Mouse (Mus musculus) MEL (cell line): ENCODE results near the gene Ywhae. TPM values are rescaled to one million over a fixed set of nuclear protein-coding genes. Genes with fewer than 3 reads are reported as not detected.
A peak's percentile ranks its signal among the peaks of the same experiment; 100 is the strongest.
"Not testable (repeated sequence)": the region's sequence is repeated elsewhere in the genome, so short reads cannot be mapped to it uniquely, and the experiment has no call there.

Experiments used
- DNase-seq: peaks from one replicate; pipeline ENCODE4 v3.0.0; 2011; ENCODE audit warnings: low read depth, low spot score
- H3K27ac ChIP-seq: 2 replicates; pipeline ENCODE4 v1.5.1; 2012; ENCODE audit warnings: low read depth, mild to moderate bottlenecking, control low read depth, low read length, moderate library complexity; ENCODE audit not compliant: control insufficient read depth
- H3K27me3 ChIP-seq, 2 experiments: fragments of 150-350 bp in 1 of 2; sonication (generic) in 1 of 2; 2 replicates each; pipeline ENCODE4 v1.6.1; 2012; ENCODE audit warnings: low read length in 2 of 2, mild to moderate bottlenecking in 2 of 2, improper control_type of control experiment in 1 of 2, moderate library complexity in 1 of 2; ENCODE audit not compliant: insufficient read depth in 2 of 2, control insufficient read depth in 1 of 2
- H3K36me3 ChIP-seq, 2 experiments: 2 replicates each; pipeline ENCODE4 v1.6.1; 2012 to 2014; ENCODE audit warnings: low read length in 2 of 2, improper control_type of control experiment in 1 of 2, inconsistent platforms in 1 of 2, mild to moderate bottlenecking in 1 of 2; ENCODE audit not compliant: insufficient read depth in 2 of 2, control insufficient read depth in 1 of 2
- H3K4me1 ChIP-seq, 2 experiments: fragments of 150-350 bp in 1 of 2; sonication (generic) in 1 of 2; 2 replicates each; pipeline ENCODE4 v1.6.1; 2012; ENCODE audit warnings: low read length in 2 of 2, improper control_type of control experiment in 1 of 2, mild to moderate bottlenecking in 1 of 2; ENCODE audit not compliant: insufficient read depth in 2 of 2, control insufficient read depth in 1 of 2
- H3K4me3 ChIP-seq, 2 experiments: fragments of 150-350 bp in 1 of 2; sonication (generic) in 1 of 2; 2 replicates each; pipeline ENCODE4 v1.5.1; 2012; ENCODE audit warnings: low read depth in 2 of 2, low read length in 2 of 2, mild to moderate bottlenecking in 2 of 2, moderate library complexity in 2 of 2, control low read depth in 1 of 2, improper control_type of control experiment in 1 of 2; ENCODE audit not compliant: control insufficient read depth in 1 of 2, insufficient read depth in 1 of 2
- H3K79me2 ChIP-seq: 2 replicates; pipeline ENCODE4 v1.6.1; 2012; ENCODE audit warnings: mild to moderate bottlenecking, low read length, moderate library complexity; ENCODE audit not compliant: control insufficient read depth, poor library complexity, insufficient read depth
- H3K9ac ChIP-seq: 2 replicates; pipeline ENCODE4 v1.6.1; 2012; ENCODE audit warnings: low read depth, mild to moderate bottlenecking, control low read depth, low read length, moderate library complexity; ENCODE audit not compliant: control insufficient read depth, poor library complexity, severe bottlenecking
- H3K9me3 ChIP-seq: fragments of 150-350 bp; sonication (generic); replicated peaks from 2 replicates; pipeline ENCODE4 v1.6.1; 2012; ENCODE audit warnings: mild to moderate bottlenecking, low read length, improper control_type of control experiment, moderate library complexity; ENCODE audit not compliant: insufficient read depth
- BHLHE40 ChIP-seq: IDR thresholded peaks from 2 replicates; pipeline ENCODE4 v1.6.1; 2012; ENCODE audit warnings: low read depth, mild to moderate bottlenecking, inconsistent platforms, low read length, improper control_type of control experiment, borderline replicate concordance
- CHD2 ChIP-seq: IDR thresholded peaks from 2 replicates; pipeline ENCODE4 v1.6.1; 2011; ENCODE audit warnings: low read length, improper control_type of control experiment
- CTCF ChIP-seq, 3 experiments: IDR thresholded peaks in 2 of 3; conservative IDR thresholded peaks in 1 of 3; 2 replicates each; pipeline ENCODE4 v1.5.1; 2011 to 2012; ENCODE audit warnings: low read length in 3 of 3, low read depth in 2 of 3, mild to moderate bottlenecking in 2 of 3, improper control_type of control experiment in 1 of 3, inconsistent platforms in 1 of 3, mixed read lengths in 1 of 3, moderate library complexity in 1 of 3; ENCODE audit not compliant: control insufficient read depth in 1 of 3, insufficient read depth in 1 of 3, poor library complexity in 1 of 3, severe bottlenecking in 1 of 3
- ELF1 ChIP-seq: IDR thresholded peaks from 2 replicates; pipeline ENCODE4 v1.6.1; 2014; ENCODE audit warnings: low read depth, mild to moderate bottlenecking, inconsistent platforms, low read length, improper control_type of control experiment, moderate library complexity
- EP300 ChIP-seq, 2 experiments: IDR thresholded peaks; 2 replicates each; pipeline ENCODE4 v1.6.1; 2011; ENCODE audit warnings: improper control_type of control experiment in 2 of 2, low read length in 2 of 2, low read depth in 1 of 2, mild to moderate bottlenecking in 1 of 2
- GABPA ChIP-seq: IDR thresholded peaks from 2 replicates; pipeline ENCODE4 v1.6.1; 2012; ENCODE audit warnings: low read depth, mild to moderate bottlenecking, inconsistent platforms, low read length, improper control_type of control experiment, moderate library complexity
- KAT2A ChIP-seq: conservative IDR thresholded peaks from 2 replicates; pipeline ENCODE4 v1.6.1; 2012; ENCODE audit warnings: low read depth, low read length, improper control_type of control experiment, inconsistent platforms
- MAFK ChIP-seq: IDR thresholded peaks from 2 replicates; pipeline ENCODE4 v1.6.1; 2011; ENCODE audit warnings: low read depth, mild to moderate bottlenecking, low read length, improper control_type of control experiment, borderline replicate concordance
- MAZ ChIP-seq: IDR thresholded peaks from 2 replicates; pipeline ENCODE4 v1.6.1; 2012; ENCODE audit warnings: low read depth, mild to moderate bottlenecking, inconsistent platforms, low read length, improper control_type of control experiment
- MYC ChIP-seq: IDR thresholded peaks from 2 replicates; pipeline ENCODE4 v1.6.1; 2011; ENCODE audit warnings: low read depth, mild to moderate bottlenecking, low read length, improper control_type of control experiment, moderate library complexity
- POLR2A ChIP-seq, 2 experiments: IDR thresholded peaks; 2 replicates each; pipeline ENCODE4 v1.6.1; 2011 to 2012; ENCODE audit warnings: low read length in 2 of 2, mild to moderate bottlenecking in 2 of 2, control low read depth in 1 of 2, improper control_type of control experiment in 1 of 2, low read depth in 1 of 2, moderate library complexity in 1 of 2; ENCODE audit not compliant: control insufficient read depth in 1 of 2, insufficient read depth in 1 of 2, poor library complexity in 1 of 2
- RAD21 ChIP-seq: IDR thresholded peaks from 2 replicates; pipeline ENCODE4 v1.6.1; 2011; ENCODE audit warnings: mild to moderate bottlenecking, low read depth, low read length, improper control_type of control experiment
- SIN3A ChIP-seq: IDR thresholded peaks from 2 replicates; pipeline ENCODE4 v1.6.1; 2012; ENCODE audit warnings: low read length, improper control_type of control experiment, inconsistent platforms
- SMC3 ChIP-seq: IDR thresholded peaks from 2 replicates; pipeline ENCODE4 v1.6.1; 2011; ENCODE audit warnings: low read depth, low read length, improper control_type of control experiment
- USF1 ChIP-seq: IDR thresholded peaks from 2 replicates; pipeline ENCODE4 v1.6.1; 2014; ENCODE audit warnings: low read depth, mild to moderate bottlenecking, inconsistent platforms, low read length, improper control_type of control experiment, moderate library complexity
- ZC3H11A ChIP-seq: IDR thresholded peaks from 2 replicates; pipeline ENCODE4 v1.6.1; 2012; ENCODE audit warnings: low read depth, mild to moderate bottlenecking, inconsistent platforms, low read length, improper control_type of control experiment
- ZMIZ1 ChIP-seq: IDR thresholded peaks from 2 replicates; pipeline ENCODE4 v1.6.1; 2012; ENCODE audit warnings: low read depth, mild to moderate bottlenecking, inconsistent platforms, low read length, improper control_type of control experiment, moderate library complexity
- ZNF384 ChIP-seq: IDR thresholded peaks from 2 replicates; pipeline ENCODE4 v1.6.1; 2012; ENCODE audit warnings: low read depth, mild to moderate bottlenecking, inconsistent platforms, low read length, improper control_type of control experiment
- polyA plus RNA-seq, 2 experiments: library from polyadenylated mRNA; stranded (reverse) in 1 of 2; unstranded in 1 of 2; fragments of >175 nt in 1 of 2; fragments of >200 nt in 1 of 2; gene quantifications; 2 replicates each; pipeline versions ENCODE4 v1.2.1 to v1.2.4; 2012; ENCODE audit warnings: low replicate concordance in 2 of 2, low read depth in 1 of 2; ENCODE audit not compliant: insufficient read length in 2 of 2, insufficient read depth in 1 of 2, missing spikeins in 1 of 2
- total RNA-seq: library from RNA; depleted of rRNA; stranded (reverse); fragments of 300-350 nt; gene quantifications from 2 replicates; pipeline ENCODE4 v1.2.3, GENCODE M21; 2012

Ywhae gene
- total and polyA plus RNA-seq, 3 experiments: 303 to 855 (median 755) TPM

GRCm38 (mm10) chr11:75693570-75693969, 39.1 kb upstream of the Ywhae start:
- Histone ChIP-seq H3K4me3 (no peak overlapping the region), H3K9ac (no peak overlapping the region), H3K27me3 (no peaks in the 10 kb centered on the region), H3K4me1 (no peaks in the 10 kb centered on the region), H3K9me3 (no peaks in the 10 kb centered on the region), H3K36me3 (peaks cover 0 to 66% of the 10 kb centered on the region in 2 experiments; a peak in 3 of 4 replicates), H3K27ac (no peak overlapping the region), H3K79me2 (peaks cover 23% of the 10 kb centered on the region)
- DNase-seq: no peak
- TF ChIP-seq ZNF384 (no peak), MAFK (no peak), POLR2A (IDR thresholded peaks at IDR 0.05; ENCODE audit: control insufficient read depth in 1 of 2, insufficient read depth in 1 of 2, low read depth in 1 of 2, low read length in 2 of 2, poor library complexity in 1 of 2) (0 out of 4 replicates have a peak, but pooled peaks of 1 of the 2 experiments have one; percentile 14), GABPA (no peak), EP300 (IDR thresholded peaks at IDR 0.05; ENCODE audit: low read depth in 1 of 2, low read length in 2 of 2) (no peak), KAT2A (no peak), MAZ (no peak)

GRCm38 (mm10) chr11:75697464-75697863, 35.2 kb upstream of the Ywhae start:
- H3K4me3 ChIP-seq, H3K27ac ChIP-seq, H3K4me1 ChIP-seq, H3K9me3 ChIP-seq, H3K9ac ChIP-seq, H3K27me3 ChIP-seq, DNase-seq: not testable (repeated sequence)
- peaks cover 12% of the 10 kb centered on the region for H3K79me2 ChIP-seq
- peaks cover 0 to 68% of the 10 kb centered on the region in 2 experiments; a peak in 3 of 4 replicates for H3K36me3 ChIP-seq

GRCm38 (mm10) chr11:75700557-75700956, 32.1 kb upstream of the Ywhae start:
- TF ChIP-seq ZNF384: 0 out of 2 replicates have a peak, but pooled peaks have one; percentile 52
- TF ChIP-seq MYC: 0 out of 2 replicates have a peak, but pooled peaks have one; percentile 42
- no peak for TF ChIP-seq SIN3A
- peak; percentile 12; the same call in 1 of the 2 replicates for TF ChIP-seq RAD21
- TF ChIP-seq ZMIZ1: no peak
- TF ChIP-seq KAT2A: no peak
- 0 out of 2 replicates have a peak, but pooled peaks have one; percentile 17 for TF ChIP-seq ZC3H11A
- peak; percentile 34 for TF ChIP-seq SMC3
- TF ChIP-seq ELF1: no peak
- TF ChIP-seq CHD2: no peak
- TF ChIP-seq CTCF (IDR thresholded peaks at IDR 0.05 in 2 of 3, conservative IDR thresholded peaks at IDR 0.05 in 1 of 3; ENCODE audit: control insufficient read depth in 1 of 3, insufficient read depth in 1 of 3, low read depth in 2 of 3, low read length in 3 of 3, poor library complexity in 1 of 3, severe bottlenecking in 1 of 3): peak in 1 of 3 experiments; percentile 42; a peak in 2 of 6 replicates
- no peak for TF ChIP-seq USF1
- TF ChIP-seq BHLHE40: no peak
- Histone ChIP-seq H3K36me3 (peaks cover 0 to 49% of the 10 kb centered on the region in 2 experiments; a peak in 3 of 4 replicates), H3K79me2 (peaks cover 4% of the 10 kb centered on the region), H3K4me1 (no peaks in the 10 kb centered on the region), H3K4me3 (no peak overlapping the region), H3K27me3 (no peaks in the 10 kb centered on the region), H3K9ac (no peak overlapping the region), H3K27ac (no peak overlapping the region), H3K9me3 (no peaks in the 10 kb centered on the region)
- DNase-seq: no peak
